In the genomic region with DNA sequence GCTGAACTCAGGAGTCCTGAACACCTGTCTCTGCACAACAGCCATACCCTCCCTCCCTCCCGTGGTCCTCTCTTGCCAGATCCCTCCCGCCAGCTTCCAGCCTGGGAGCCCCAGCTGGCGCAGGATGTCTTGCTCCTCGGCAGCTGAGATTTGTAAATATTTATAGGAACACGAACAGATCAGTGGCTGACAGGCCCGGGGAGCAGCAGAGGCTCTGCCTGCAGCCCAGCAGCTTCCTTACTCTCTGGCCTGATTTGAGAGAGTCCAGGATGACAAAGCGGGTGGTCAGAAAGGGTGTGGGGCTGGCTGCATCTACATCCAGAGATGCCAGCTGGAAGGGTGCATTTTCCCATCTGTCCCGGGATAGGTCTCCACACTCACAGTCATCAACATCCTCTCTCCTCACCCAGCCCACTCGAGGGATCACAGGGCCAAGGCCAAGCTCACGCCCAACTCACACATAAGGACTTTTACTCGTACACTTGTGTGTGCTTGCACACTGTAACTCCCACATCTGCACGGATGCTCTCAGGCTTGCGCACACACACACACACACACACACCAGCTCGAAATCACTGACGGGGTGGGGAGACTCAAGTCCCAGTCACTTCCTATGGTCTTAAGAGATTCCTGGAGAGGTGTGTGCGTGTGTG, we compare ENCODE assay signal across 10 mouse cellular contexts. TPM values are rescaled to one million over a fixed set of nuclear protein-coding genes. Genes with fewer than 3 reads are reported as not detected.
A peak's percentile ranks its signal among the peaks of the same experiment; 100 is the strongest.
DNase-seq lines count a peak whose midpoint lies in the region; ATAC-seq and TF ChIP-seq lines count a peak whose summit lies in the region.
"Had no signal": no experiment of that assay in that cellular context is flagged by ENCODE, and none has a peak within 500 bp of the region (broad histone marks: within the 10 kb centered on the region; RNA-seq: fewer than 3 reads in every experiment).

No protein-coding gene starts in this region.

- no peaks in the 10 kb centered on the region for H3K36me3 ChIP-seq in midbrain, embryonic 10.5 days
- no peaks in the 10 kb centered on the region for H3K36me3 ChIP-seq in midbrain, embryonic 16.5 days (ENCODE audit: control insufficient read depth, insufficient read depth, low read length)
- H3K36me3 ChIP-seq in limb, embryonic 14.5 days (ENCODE audit: control insufficient read depth, insufficient read depth, low read length): no peaks in the 10 kb centered on the region
- no peaks in the 10 kb centered on the region for H3K36me3 ChIP-seq in stomach, embryonic 15.5 days

- 61% methylated on average over 16 of the region's 16 CpGs for WGBS in midbrain, embryonic 10.5 days
- 47% methylated on average over 16 of the region's 16 CpGs for WGBS in midbrain, embryonic 16.5 days
- 45% methylated on average over 16 of the region's 16 CpGs for whole genome bisulfite sequencing in limb, embryonic 14.5 days
- 17% methylated on average over 16 of the region's 16 CpGs for WGBS in stomach, embryonic 15.5 days

- no peak overlapping the region for H3K4me2 ChIP-seq in midbrain, embryonic 16.5 days (ENCODE audit: low read length)
- H3K4me2 ChIP-seq in limb, embryonic 14.5 days (replicated peaks; ENCODE audit: low read depth, low read length, severe bottlenecking): no peak overlapping the region
- H3K4me2 ChIP-seq in stomach, embryonic 15.5 days: 0 out of 2 replicates have a peak overlapping the region, but pooled peaks have one; percentile 21

- TF ChIP-seq POLR2A in limb, embryonic 14.5 days (IDR thresholded peaks at IDR 0.05; ENCODE audit: borderline replicate concordance, extremely low read depth, insufficient read depth, insufficient read length): no peak

- no peaks in the 10 kb centered on the region for H3K9me3 ChIP-seq in midbrain, embryonic 10.5 days (replicated peaks)
- no peaks in the 10 kb centered on the region for H3K9me3 ChIP-seq in midbrain, embryonic 16.5 days (replicated peaks; ENCODE audit: control insufficient read depth, low read length, poor library complexity, severe bottlenecking)
- no peaks in the 10 kb centered on the region for H3K9me3 ChIP-seq in limb, embryonic 14.5 days (ENCODE audit: control insufficient read depth, low read length)
- H3K9me3 ChIP-seq in stomach, embryonic 15.5 days: no peaks in the 10 kb centered on the region

- peaks cover 37% of the 10 kb centered on the region for H3K4me1 ChIP-seq in midbrain, embryonic 10.5 days
- peaks cover 5% of the 10 kb centered on the region for H3K4me1 ChIP-seq in midbrain, embryonic 16.5 days (ENCODE audit: control insufficient read depth, insufficient read depth, low read length)
- H3K4me1 ChIP-seq in limb, embryonic 14.5 days (ENCODE audit: control insufficient read depth, insufficient read depth, low read length): no peaks in the 10 kb centered on the region
- peaks cover 24% of the 10 kb centered on the region for H3K4me1 ChIP-seq in stomach, embryonic 15.5 days

- H3K9ac ChIP-seq in midbrain, embryonic 16.5 days (ENCODE audit: low read depth, low read length): no peak overlapping the region
- peak overlapping the region; percentile 25; the same call in 1 of the 2 replicates for H3K9ac ChIP-seq in limb, embryonic 14.5 days (ENCODE audit: low read depth, low read length, severe bottlenecking)
- H3K9ac ChIP-seq in stomach, embryonic 15.5 days: no peak overlapping the region

- no peak overlapping the region for H3K4me3 ChIP-seq in midbrain, embryonic 10.5 days
- no peak overlapping the region for H3K4me3 ChIP-seq in midbrain, embryonic 16.5 days (ENCODE audit: low read depth, low read length)
- H3K4me3 ChIP-seq in limb, embryonic 14.5 days (replicated peaks; ENCODE audit: low read length): no peak overlapping the region
- H3K4me3 ChIP-seq in stomach, embryonic 15.5 days (replicated peaks): no peak overlapping the region
- H3K4me3 ChIP-seq: erythroblast, embryonic 14.5 days had no signal

- peaks cover 44% of the 10 kb centered on the region for H3K27me3 ChIP-seq in midbrain, embryonic 10.5 days (ENCODE audit: low read depth, poor library complexity, severe bottlenecking)
- no peaks in the 10 kb centered on the region for H3K27me3 ChIP-seq in midbrain, embryonic 16.5 days (ENCODE audit: control insufficient read depth, insufficient read depth, low read depth, low read length)
- no peaks in the 10 kb centered on the region for H3K27me3 ChIP-seq in limb, embryonic 14.5 days (ENCODE audit: control insufficient read depth, insufficient read depth, low read length)
- no peaks in the 10 kb centered on the region for H3K27me3 ChIP-seq in stomach, embryonic 15.5 days (replicated peaks)

- no peak for ATAC-seq in midbrain, embryonic 16.5 days
- ATAC-seq in limb, embryonic 14.5 days (ENCODE audit: low FRiP score, low read depth): peak; percentile 72; the same call in 1 of the 2 replicates
- peak; percentile 76; the same call in 1 of the 2 replicates for ATAC-seq in stomach, embryonic 15.5 days (ENCODE audit: insufficient read depth, low FRiP score, low read depth)

- peak; percentile 28 for DNase-seq in midbrain, embryonic 10.5 days (ENCODE audit: low spot score)
- peak; percentile 39 for DNase-seq in gastrocnemius, postnatal 10 days
- peak; percentile 22 for DNase-seq in limb, embryonic 14.5 days (ENCODE audit: low spot score)
- no peak for DNase-seq in T-cell, adult 2 months (ENCODE audit: low spot score)
- DNase-seq in kidney, adult 9 months: no peak
- DNase-seq: layer of hippocampus, postnatal 36 days had no signal

- peak overlapping the region; percentile 75 for H3K27ac ChIP-seq in midbrain, embryonic 10.5 days (replicated peaks)
- H3K27ac ChIP-seq in midbrain, embryonic 16.5 days (ENCODE audit: low read length): no peak overlapping the region
- no peak overlapping the region for H3K27ac ChIP-seq in limb, embryonic 14.5 days (replicated peaks; ENCODE audit: low read depth, low read length)
- peak overlapping the region; percentile 73 for H3K27ac ChIP-seq in stomach, embryonic 15.5 days

RNA-seq across cellular contexts. Expression of a gene that starts 10.6 kb away (rescaled TPM):
- 3.0 and 5.8 TPM in 2 replicates for polyA plus RNA-seq in midbrain, embryonic 10.5 days (2016; fragmentation: Nextera tagmentation; extraction: Ambion mirVana)
- 6.0 and 7.9 TPM in 2 replicates for polyA plus RNA-seq in midbrain, embryonic 16.5 days (2015; fragmentation: Nextera tagmentation; extraction: Ambion mirVana)
- total RNA-seq in gastrocnemius, postnatal 10 days (2021): under 1 TPM; 0.31 to 0.93 TPM
- 3.3 and 4.8 TPM in 2 replicates for polyA plus RNA-seq in limb, embryonic 14.5 days (2012; rRNA removed)
- 1.9 and 3.8 TPM in 2 replicates for polyA plus RNA-seq in limb, embryonic 14.5 days (2014; fragmentation: Nextera tagmentation; extraction: Ambion mirVana)
- 5.1 and 5.6 TPM in 2 replicates for polyA plus RNA-seq in stomach, embryonic 15.5 days (2015; fragmentation: Nextera tagmentation; extraction: Ambion mirVana)
- total RNA-seq: neutrophil, adult 5-6 weeks had no signal
- polyA plus RNA-seq: erythroblast, embryonic 14.5 days had no signal

RNA-seq across cellular contexts. Expression of a gene that starts 32.2 kb away (rescaled TPM):
- 12.4 and 14.0 TPM in 2 replicates for polyA plus RNA-seq in midbrain, embryonic 10.5 days (2016; fragmentation: Nextera tagmentation; extraction: Ambion mirVana)
- polyA plus RNA-seq in midbrain, embryonic 16.5 days (2015; fragmentation: Nextera tagmentation; extraction: Ambion mirVana): 0.75 and 1.4 TPM in 2 replicates
- total RNA-seq in gastrocnemius, postnatal 10 days (2021): 1 to 10 TPM; 4.0 to 5.7 TPM
- polyA plus RNA-seq in limb, embryonic 14.5 days (2012; rRNA removed): 24.5 and 30.3 TPM in 2 replicates
- polyA plus RNA-seq in limb, embryonic 14.5 days (2014; fragmentation: Nextera tagmentation; extraction: Ambion mirVana): 6.1 and 7.2 TPM in 2 replicates
- 9.5 TPM in 2 replicates for polyA plus RNA-seq in stomach, embryonic 15.5 days (2015; fragmentation: Nextera tagmentation; extraction: Ambion mirVana)
- total RNA-seq: neutrophil, adult 5-6 weeks had no signal

RNA-seq across cellular contexts. Expression of a gene that starts 56.4 kb away (rescaled TPM):
- 0.05 and 0.09 TPM in 2 replicates for polyA plus RNA-seq in midbrain, embryonic 10.5 days (2016; fragmentation: Nextera tagmentation; extraction: Ambion mirVana)
- polyA plus RNA-seq in midbrain, embryonic 16.5 days (2015; fragmentation: Nextera tagmentation; extraction: Ambion mirVana): 0.27 and 1.2 TPM in 2 replicates
- total RNA-seq in gastrocnemius, postnatal 10 days (2021): under 1 TPM; 0.09 to 0.61 TPM
- 0.48 and 0.65 TPM in 2 replicates for polyA plus RNA-seq in limb, embryonic 14.5 days (2012; rRNA removed)
- polyA plus RNA-seq in limb, embryonic 14.5 days (2014; fragmentation: Nextera tagmentation; extraction: Ambion mirVana): 0.48 and 0.50 TPM in 2 replicates
- polyA plus RNA-seq in stomach, embryonic 15.5 days (2015; fragmentation: Nextera tagmentation; extraction: Ambion mirVana): 0.70 and 1.2 TPM in 2 replicates
- total RNA-seq: neutrophil, adult 5-6 weeks had no signal

Comparison
In these comparisons a context has a peak if more than half of its experiments do, and no peak if none do; other contexts are left out.
1. H3K27ac ChIP-seq: peak in midbrain, embryonic 10.5 days (single experiment) and stomach, embryonic 15.5 days (single experiment); none in midbrain, embryonic 16.5 days (single experiment) and limb, embryonic 14.5 days (single experiment).
2. DNase-seq: peak in midbrain, embryonic 10.5 days (single experiment), gastrocnemius, postnatal 10 days (single experiment) and limb, embryonic 14.5 days (single experiment); none in T-cell, adult 2 months (single experiment) and kidney, adult 9 months (single experiment).